Mouse (Mus musculus): Measurements from ENCODE around the gene Rnf157. TPM values are rescaled to one million over a fixed set of nuclear protein-coding genes. Genes with fewer than 3 reads are reported as not detected.

Rnf157 gene
- total RNA-seq, 1 experiment: 3.7 TPM

GRCm38 (mm10) chr11:116380767-116381166 lies 32.1 kb downstream of the Rnf157 start:
- H3K4me1 ChIP-seq (ENCODE audit: control insufficient read depth in 2 of 2, insufficient read depth in 2 of 2, low read length in 2 of 2, poor library complexity in 1 of 2): peaks cover 0 to 3% of the 10 kb centered on the region in 2 experiments; a peak in 1 of 4 replicates
- no peak overlapping the region for H3K9ac ChIP-seq (ENCODE audit: insufficient read depth, low read depth, low read length, poor library complexity, severe bottlenecking)
- H3K9me3 ChIP-seq (ENCODE audit: control insufficient read depth, insufficient read depth, low read depth, low read length): no peaks in the 10 kb centered on the region
- in situ Hi-C loops (cut with MboI; ENCODE audit: low sequenced_read_pairs in 2 of 2, unreplicated experiment in 2 of 2): no loop called here
- DNase-seq (ENCODE audit: low read depth, low spot score): no peak
- no peak overlapping the region for H3K27ac ChIP-seq (ENCODE audit: insufficient read depth, low read depth, low read length, poor library complexity, severe bottlenecking)
- no peak for TF ChIP-seq HCFC1 (IDR thresholded peaks at IDR 0.05; ENCODE audit: borderline replicate concordance, insufficient read depth, low read length)
- TF ChIP-seq ZC3H11A (IDR thresholded peaks at IDR 0.05; ENCODE audit: borderline replicate concordance, low read depth, low read length): no peak
- TF ChIP-seq MAFK (IDR thresholded peaks at IDR 0.05; ENCODE audit: insufficient read depth, low read depth, low read length): no peak
- no peak for TF ChIP-seq CHD2 (IDR thresholded peaks at IDR 0.05; ENCODE audit: low read depth, low read length)
- no peak for TF ChIP-seq ZNF384 (IDR thresholded peaks at IDR 0.05; ENCODE audit: low read depth, low read length)
- peaks cover 3% of the 10 kb centered on the region; the same call in 1 of the 2 replicates for H3K36me3 ChIP-seq (ENCODE audit: control insufficient read depth, insufficient read depth, low read length, poor library complexity, severe bottlenecking)
- no peak overlapping the region for H3K4me3 ChIP-seq (ENCODE audit: insufficient read depth in 1 of 2, low read depth in 1 of 2, low read length in 2 of 2, poor library complexity in 1 of 2, severe bottlenecking in 1 of 2)

DNA sequence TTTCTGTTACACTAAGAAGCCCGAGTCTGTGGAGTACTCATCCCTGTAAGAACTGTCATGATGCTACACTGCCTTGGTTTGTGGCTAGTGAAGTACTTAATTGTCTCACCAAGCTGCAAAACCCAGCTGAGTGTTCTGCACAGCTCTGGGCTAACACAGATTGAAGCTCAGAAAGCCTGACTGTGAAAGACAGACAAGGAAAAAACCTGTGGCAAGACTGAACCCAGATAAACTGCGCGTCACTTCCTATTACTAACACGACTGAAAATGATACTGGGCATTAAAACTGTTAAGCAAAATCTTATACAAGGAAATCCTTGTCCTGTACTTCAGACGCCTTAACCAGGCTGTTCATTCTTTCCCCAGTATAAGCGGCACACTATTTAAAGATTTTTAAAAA lies 33.3 kb downstream of the Rnf157 start:
- H3K4me3 ChIP-seq (ENCODE audit: insufficient read depth in 1 of 2, low read depth in 1 of 2, low read length in 2 of 2, poor library complexity in 1 of 2, severe bottlenecking in 1 of 2): no peak overlapping the region
- no peak for DNase-seq (ENCODE audit: low read depth, low spot score)
- no peak overlapping the region for H3K9ac ChIP-seq (ENCODE audit: insufficient read depth, low read depth, low read length, poor library complexity, severe bottlenecking)
- H3K9me3 ChIP-seq (ENCODE audit: control insufficient read depth, insufficient read depth, low read depth, low read length): no peaks in the 10 kb centered on the region
- in situ Hi-C loops (cut with MboI; ENCODE audit: low sequenced_read_pairs in 2 of 2, unreplicated experiment in 2 of 2): no loop called here
- peaks cover 3% of the 10 kb centered on the region; the same call in 1 of the 2 replicates for H3K36me3 ChIP-seq (ENCODE audit: control insufficient read depth, insufficient read depth, low read length, poor library complexity, severe bottlenecking)
- peaks cover 0 to 3% of the 10 kb centered on the region in 2 experiments; a peak in 1 of 4 replicates for H3K4me1 ChIP-seq (ENCODE audit: control insufficient read depth in 2 of 2, insufficient read depth in 2 of 2, low read length in 2 of 2, poor library complexity in 1 of 2)
- TF ChIP-seq ZC3H11A (IDR thresholded peaks at IDR 0.05; ENCODE audit: borderline replicate concordance, low read depth, low read length): no peak
- TF ChIP-seq ZNF384 (IDR thresholded peaks at IDR 0.05; ENCODE audit: low read depth, low read length): no peak
- TF ChIP-seq MAFK (IDR thresholded peaks at IDR 0.05; ENCODE audit: insufficient read depth, low read depth, low read length): no peak
- no peak for TF ChIP-seq CHD2 (IDR thresholded peaks at IDR 0.05; ENCODE audit: low read depth, low read length)
- TF ChIP-seq HCFC1 (IDR thresholded peaks at IDR 0.05; ENCODE audit: borderline replicate concordance, insufficient read depth, low read length): no peak
- H3K27ac ChIP-seq (ENCODE audit: insufficient read depth, low read depth, low read length, poor library complexity, severe bottlenecking): no peak overlapping the region

GRCm38 (mm10) chr11:116376945-116377661 lies 35.7 kb downstream of the Rnf157 start:
- no peak overlapping the region for H3K27ac ChIP-seq (ENCODE audit: insufficient read depth, low read depth, low read length, poor library complexity, severe bottlenecking)
- H3K9me3 ChIP-seq (ENCODE audit: control insufficient read depth, insufficient read depth, low read depth, low read length): no peaks in the 10 kb centered on the region
- no peak overlapping the region for H3K4me3 ChIP-seq (ENCODE audit: insufficient read depth in 1 of 2, low read depth in 1 of 2, low read length in 2 of 2, poor library complexity in 1 of 2, severe bottlenecking in 1 of 2)
- peaks cover 3% of the 10 kb centered on the region; the same call in 1 of the 2 replicates for H3K36me3 ChIP-seq (ENCODE audit: control insufficient read depth, insufficient read depth, low read length, poor library complexity, severe bottlenecking)
- TF ChIP-seq ZC3H11A (IDR thresholded peaks at IDR 0.05; ENCODE audit: borderline replicate concordance, low read depth, low read length): no peak
- no peak for TF ChIP-seq CHD2 (IDR thresholded peaks at IDR 0.05; ENCODE audit: low read depth, low read length)
- no peak for TF ChIP-seq HCFC1 (IDR thresholded peaks at IDR 0.05; ENCODE audit: borderline replicate concordance, insufficient read depth, low read length)
- no peak for TF ChIP-seq ZNF384 (IDR thresholded peaks at IDR 0.05; ENCODE audit: low read depth, low read length)
- TF ChIP-seq MAFK (IDR thresholded peaks at IDR 0.05; ENCODE audit: insufficient read depth, low read depth, low read length): no peak
- peaks cover 0 to 2% of the 10 kb centered on the region in 2 experiments; a peak in 2 of 4 replicates for H3K4me1 ChIP-seq (ENCODE audit: control insufficient read depth in 2 of 2, insufficient read depth in 2 of 2, low read length in 2 of 2, poor library complexity in 1 of 2)
- no peak for DNase-seq (ENCODE audit: low read depth, low spot score)
- H3K9ac ChIP-seq (ENCODE audit: insufficient read depth, low read depth, low read length, poor library complexity, severe bottlenecking): no peak overlapping the region
- in situ Hi-C loops (cut with MboI; ENCODE audit: low sequenced_read_pairs in 2 of 2, unreplicated experiment in 2 of 2): no loop called here

- no peaks in the 10 kb centered on the region for H3K9me3 ChIP-seq (ENCODE audit: control insufficient read depth, insufficient read depth, low read depth, low read length)
- in situ Hi-C loops (cut with MboI; ENCODE audit: low sequenced_read_pairs in 2 of 2, unreplicated experiment in 2 of 2): no loop called here
- peaks cover 0 to 10% of the 10 kb centered on the region in 2 experiments; a peak in 2 of 4 replicates for H3K4me1 ChIP-seq (ENCODE audit: control insufficient read depth in 2 of 2, insufficient read depth in 2 of 2, low read length in 2 of 2, poor library complexity in 1 of 2)
- no peak overlapping the region for H3K4me3 ChIP-seq (ENCODE audit: insufficient read depth in 1 of 2, low read depth in 1 of 2, low read length in 2 of 2, poor library complexity in 1 of 2, severe bottlenecking in 1 of 2)
- no peak overlapping the region for H3K9ac ChIP-seq (ENCODE audit: insufficient read depth, low read depth, low read length, poor library complexity, severe bottlenecking)
- H3K36me3 ChIP-seq (ENCODE audit: control insufficient read depth, insufficient read depth, low read length, poor library complexity, severe bottlenecking): no peaks in the 10 kb centered on the region
- H3K27ac ChIP-seq (ENCODE audit: insufficient read depth, low read depth, low read length, poor library complexity, severe bottlenecking): peak overlapping the region; percentile 70; the same call in 1 of the 2 replicates
- DNase-seq (ENCODE audit: low read depth, low spot score): peak; percentile 30
- TF ChIP-seq ZNF384 (IDR thresholded peaks at IDR 0.05; ENCODE audit: low read depth, low read length): 0 out of 2 replicates have a peak, but pooled peaks have one; percentile 10
- TF ChIP-seq CHD2 (IDR thresholded peaks at IDR 0.05; ENCODE audit: low read depth, low read length): no peak
These were observed 40.9 kb downstream of the Rnf157 start for GRCm38 (mm10) chr11:116371894-116372450.

Data from ES-E14 (cell line).